Mouse (Mus musculus): ENCODE measurements at regions not wholly inside any gene's neighbourhood (a gene's known extent, or its start where the extent isn't known, plus 50 kb on each side); places are given as distances from the start of the nearest gene placed in this dataset.

GRCm38 (mm10) chr4:82166826-82167225, 538.7 kb downstream of the Nfib start:
- 100% methylated on average over 1 of the region's 1 CpGs for WGBS
- DNase-seq (ENCODE audit: low spot score) (no peak), ATAC-seq (ENCODE audit: low FRiP score) (no peak)
- H3K4me3 ChIP-seq (replicated peaks; ENCODE audit: low read length): no peak overlapping the region
- H3K9me3 ChIP-seq (ENCODE audit: control insufficient read depth, low read length): no peaks in the 10 kb centered on the region
- no peaks in the 10 kb centered on the region for H3K4me1 ChIP-seq (replicated peaks; ENCODE audit: control insufficient read depth, insufficient read depth, low read length)
- H3K36me3 ChIP-seq (replicated peaks; ENCODE audit: control insufficient read depth, insufficient read depth): no peaks in the 10 kb centered on the region
- H3K27me3 ChIP-seq (ENCODE audit: control insufficient read depth, insufficient read depth, low read length): no peaks in the 10 kb centered on the region
- H3K9ac ChIP-seq: no peak overlapping the region
- no peak overlapping the region for H3K27ac ChIP-seq
- no peak overlapping the region for H3K4me2 ChIP-seq (replicated peaks)

- Histone ChIP-seq H3K27ac (no peak overlapping the region), H3K9ac (no peak overlapping the region), H3K27me3 (ENCODE audit: control insufficient read depth, insufficient read depth, low read length) (no peaks in the 10 kb centered on the region), H3K9me3 (ENCODE audit: control insufficient read depth, low read length) (no peaks in the 10 kb centered on the region), H3K4me2 (replicated peaks) (no peak overlapping the region), H3K4me3 (replicated peaks; ENCODE audit: low read length) (no peak overlapping the region), H3K36me3 (replicated peaks; ENCODE audit: control insufficient read depth, insufficient read depth) (no peaks in the 10 kb centered on the region), H3K4me1 (replicated peaks; ENCODE audit: control insufficient read depth, insufficient read depth, low read length) (no peaks in the 10 kb centered on the region)
- WGBS: 92% methylated on average over 6 of the region's 6 CpGs
- ATAC-seq (ENCODE audit: low FRiP score): no peak
- no peak for DNase-seq (ENCODE audit: low spot score)
These were observed 539.5 kb downstream of the Nfib start for GRCm38 (mm10) chr4:82166087-82166486.

GRCm38 (mm10) chr4:82164058-82164457, 541.5 kb downstream of the Nfib start:
- H3K9me3 ChIP-seq (ENCODE audit: control insufficient read depth, low read length): no peaks in the 10 kb centered on the region
- no peaks in the 10 kb centered on the region for H3K4me1 ChIP-seq (replicated peaks; ENCODE audit: control insufficient read depth, insufficient read depth, low read length)
- no peak for DNase-seq (ENCODE audit: low spot score)
- H3K9ac ChIP-seq: no peak overlapping the region
- no peak overlapping the region for H3K4me3 ChIP-seq (replicated peaks; ENCODE audit: low read length)
- WGBS: 73% methylated on average over 1 of the region's 1 CpGs
- no peaks in the 10 kb centered on the region for H3K27me3 ChIP-seq (ENCODE audit: control insufficient read depth, insufficient read depth, low read length)
- H3K36me3 ChIP-seq (replicated peaks; ENCODE audit: control insufficient read depth, insufficient read depth): no peaks in the 10 kb centered on the region
- H3K4me2 ChIP-seq (replicated peaks): no peak overlapping the region
- no peak for ATAC-seq (ENCODE audit: low FRiP score)
- no peak overlapping the region for H3K27ac ChIP-seq

GRCm38 (mm10) chr4:82161818-82162217, 543.7 kb downstream of the Nfib start:
- H3K27ac ChIP-seq: no peak overlapping the region
- no peak for DNase-seq (ENCODE audit: low spot score)
- no peaks in the 10 kb centered on the region for H3K27me3 ChIP-seq (ENCODE audit: control insufficient read depth, insufficient read depth, low read length)
- ATAC-seq (ENCODE audit: low FRiP score): no peak
- H3K4me2 ChIP-seq (replicated peaks): no peak overlapping the region
- H3K9ac ChIP-seq: no peak overlapping the region
- H3K36me3 ChIP-seq (replicated peaks; ENCODE audit: control insufficient read depth, insufficient read depth): no peaks in the 10 kb centered on the region
- H3K9me3 ChIP-seq (ENCODE audit: control insufficient read depth, low read length): no peaks in the 10 kb centered on the region
- no peaks in the 10 kb centered on the region for H3K4me1 ChIP-seq (replicated peaks; ENCODE audit: control insufficient read depth, insufficient read depth, low read length)
- WGBS: 61% methylated on average over 2 of the region's 2 CpGs
- H3K4me3 ChIP-seq (replicated peaks; ENCODE audit: low read length): no peak overlapping the region

- no peaks in the 10 kb centered on the region for H3K9me3 ChIP-seq (ENCODE audit: control insufficient read depth, low read length)
- H3K4me1 ChIP-seq (replicated peaks; ENCODE audit: control insufficient read depth, insufficient read depth, low read length): no peaks in the 10 kb centered on the region
- DNase-seq (ENCODE audit: low spot score) (no peak), ATAC-seq (ENCODE audit: low FRiP score) (no peak)
- H3K4me2 ChIP-seq (replicated peaks): no peak overlapping the region
- H3K36me3 ChIP-seq (replicated peaks; ENCODE audit: control insufficient read depth, insufficient read depth): no peaks in the 10 kb centered on the region
- H3K27me3 ChIP-seq (ENCODE audit: control insufficient read depth, insufficient read depth, low read length): no peaks in the 10 kb centered on the region
- no peak overlapping the region for H3K4me3 ChIP-seq (replicated peaks; ENCODE audit: low read length)
- H3K9ac ChIP-seq: no peak overlapping the region
- H3K27ac ChIP-seq: no peak overlapping the region
- 92% methylated on average over 2 of the region's 2 CpGs for WGBS
These were observed 544.3 kb downstream of the Nfib start for GRCm38 (mm10) chr4:82161232-82161631.

- DNase-seq (ENCODE audit: low spot score): no peak
- Histone ChIP-seq H3K27ac (no peak overlapping the region), H3K36me3 (replicated peaks; ENCODE audit: control insufficient read depth, insufficient read depth) (no peaks in the 10 kb centered on the region), H3K27me3 (ENCODE audit: control insufficient read depth, insufficient read depth, low read length) (no peaks in the 10 kb centered on the region), H3K9ac (no peak overlapping the region), H3K4me1 (replicated peaks; ENCODE audit: control insufficient read depth, insufficient read depth, low read length) (no peaks in the 10 kb centered on the region), H3K4me3 (replicated peaks; ENCODE audit: low read length) (no peak overlapping the region), H3K4me2 (replicated peaks) (no peak overlapping the region), H3K9me3 (ENCODE audit: control insufficient read depth, low read length) (no peaks in the 10 kb centered on the region)
- 87% methylated on average over 5 of the region's 5 CpGs for WGBS
- no peak for ATAC-seq (ENCODE audit: low FRiP score)
These were observed 545.3 kb downstream of the Nfib start for GRCm38 (mm10) chr4:82160233-82160632.

- Histone ChIP-seq H3K4me1 (replicated peaks; ENCODE audit: control insufficient read depth, insufficient read depth, low read length) (no peaks in the 10 kb centered on the region), H3K4me3 (replicated peaks; ENCODE audit: low read length) (no peak overlapping the region), H3K9me3 (ENCODE audit: control insufficient read depth, low read length) (no peaks in the 10 kb centered on the region), H3K9ac (no peak overlapping the region), H3K4me2 (replicated peaks) (no peak overlapping the region), H3K36me3 (replicated peaks; ENCODE audit: control insufficient read depth, insufficient read depth) (no peaks in the 10 kb centered on the region), H3K27me3 (ENCODE audit: control insufficient read depth, insufficient read depth, low read length) (no peaks in the 10 kb centered on the region), H3K27ac (no peak overlapping the region)
- ATAC-seq (ENCODE audit: low FRiP score) (no peak), DNase-seq (ENCODE audit: low spot score) (no peak)
- WGBS: 60% methylated on average over 7 of the region's 7 CpGs
These were observed 549.8 kb downstream of the Nfib start for GRCm38 (mm10) chr4:82155642-82156320.

GRCm38 (mm10) chr4:82154021-82154555, 551.5 kb downstream of the Nfib start:
- H3K4me1 ChIP-seq (replicated peaks; ENCODE audit: control insufficient read depth, insufficient read depth, low read length): no peaks in the 10 kb centered on the region

GRCm38 (mm10) chr4:82153604-82154003, 551.9 kb downstream of the Nfib start:
- Histone ChIP-seq H3K4me1 (replicated peaks; ENCODE audit: control insufficient read depth, insufficient read depth, low read length) (no peaks in the 10 kb centered on the region), H3K4me3 (replicated peaks; ENCODE audit: low read length) (no peak overlapping the region), H3K27ac (no peak overlapping the region), H3K4me2 (replicated peaks) (no peak overlapping the region), H3K36me3 (replicated peaks; ENCODE audit: control insufficient read depth, insufficient read depth) (no peaks in the 10 kb centered on the region), H3K27me3 (ENCODE audit: control insufficient read depth, insufficient read depth, low read length) (no peaks in the 10 kb centered on the region), H3K9me3 (ENCODE audit: control insufficient read depth, low read length) (no peaks in the 10 kb centered on the region), H3K9ac (no peak overlapping the region)
- no peak for ATAC-seq (ENCODE audit: low FRiP score)
- no peak for DNase-seq (ENCODE audit: low spot score)
- WGBS: 83% methylated on average over 5 of the region's 5 CpGs

More at GRCm38 (mm10) chr4:82154021-82154555, 551.5 kb downstream of the Nfib start:
- no peaks in the 10 kb centered on the region for H3K27me3 ChIP-seq (ENCODE audit: control insufficient read depth, insufficient read depth, low read length)
- H3K9ac ChIP-seq: no peak overlapping the region
- no peak overlapping the region for H3K4me2 ChIP-seq (replicated peaks)
- WGBS: 82% methylated on average over 9 of the region's 9 CpGs
- ATAC-seq (ENCODE audit: low FRiP score) (no peak), DNase-seq (ENCODE audit: low spot score) (no peak)
- H3K9me3 ChIP-seq (ENCODE audit: control insufficient read depth, low read length): no peaks in the 10 kb centered on the region
- H3K36me3 ChIP-seq (replicated peaks; ENCODE audit: control insufficient read depth, insufficient read depth): no peaks in the 10 kb centered on the region
- no peak overlapping the region for H3K27ac ChIP-seq
- no peak overlapping the region for H3K4me3 ChIP-seq (replicated peaks; ENCODE audit: low read length)

- ATAC-seq (ENCODE audit: low FRiP score) (no peak), DNase-seq (ENCODE audit: low spot score) (no peak)
- H3K27me3 ChIP-seq (ENCODE audit: control insufficient read depth, insufficient read depth, low read length): no peaks in the 10 kb centered on the region
- no peak overlapping the region for H3K9ac ChIP-seq
- H3K4me3 ChIP-seq (replicated peaks; ENCODE audit: low read length): no peak overlapping the region
- H3K27ac ChIP-seq: no peak overlapping the region
- H3K9me3 ChIP-seq (ENCODE audit: control insufficient read depth, low read length): no peaks in the 10 kb centered on the region
- WGBS: 59% methylated on average over 1 of the region's 1 CpGs
- no peak overlapping the region for H3K4me2 ChIP-seq (replicated peaks)
- no peaks in the 10 kb centered on the region for H3K4me1 ChIP-seq (replicated peaks; ENCODE audit: control insufficient read depth, insufficient read depth, low read length)
- no peaks in the 10 kb centered on the region for H3K36me3 ChIP-seq (replicated peaks; ENCODE audit: control insufficient read depth, insufficient read depth)
These were observed 555.6 kb downstream of the Nfib start for GRCm38 (mm10) chr4:82149957-82150356.
